Mouse (Mus musculus) MEL (cell line): ENCODE results near the gene Myod1.

Experiments used
- CTCF ChIP-seq, 3 experiments: IDR thresholded peaks in 2 of 3; conservative IDR thresholded peaks in 1 of 3; 2 replicates each; pipeline ENCODE4 v1.5.1; 2011 to 2012; ENCODE audit warnings: low read length in 3 of 3, low read depth in 2 of 3, mild to moderate bottlenecking in 2 of 3, improper control_type of control experiment in 1 of 3, inconsistent platforms in 1 of 3, mixed read lengths in 1 of 3, moderate library complexity in 1 of 3; ENCODE audit not compliant: control insufficient read depth in 1 of 3, insufficient read depth in 1 of 3, poor library complexity in 1 of 3, severe bottlenecking in 1 of 3
- POLR2A ChIP-seq, 2 experiments: IDR thresholded peaks; 2 replicates each; pipeline ENCODE4 v1.6.1; 2011 to 2012; ENCODE audit warnings: low read length in 2 of 2, mild to moderate bottlenecking in 2 of 2, control low read depth in 1 of 2, improper control_type of control experiment in 1 of 2, low read depth in 1 of 2, moderate library complexity in 1 of 2; ENCODE audit not compliant: control insufficient read depth in 1 of 2, insufficient read depth in 1 of 2, poor library complexity in 1 of 2

DNA sequence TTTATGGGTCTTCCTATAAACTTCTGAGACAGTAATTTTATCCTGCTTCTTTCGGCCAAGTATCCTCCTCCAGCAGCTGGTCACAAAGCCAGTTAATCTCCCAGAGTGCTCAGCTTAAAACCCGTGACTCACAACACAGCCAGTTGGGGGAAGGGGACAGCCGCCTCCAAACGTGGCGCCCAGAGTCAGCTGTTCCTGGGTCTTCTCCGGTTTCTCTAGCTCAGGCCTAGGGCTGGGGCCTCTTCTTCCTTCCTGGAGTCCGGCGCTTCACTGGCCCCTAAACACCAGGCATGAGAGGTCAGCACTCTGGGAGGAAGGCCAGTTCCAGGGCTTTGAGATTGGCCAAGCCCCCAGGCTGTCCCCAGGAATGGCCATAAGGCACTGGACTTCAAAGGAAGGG, 23.1 kb upstream of the Myod1 start:
- no peak for TF ChIP-seq POLR2A (IDR thresholded peaks at IDR 0.05; ENCODE audit: control insufficient read depth in 1 of 2, insufficient read depth in 1 of 2, low read depth in 1 of 2, low read length in 2 of 2, poor library complexity in 1 of 2)
- TF ChIP-seq CTCF (IDR thresholded peaks at IDR 0.05 in 2 of 3, conservative IDR thresholded peaks at IDR 0.05 in 1 of 3; ENCODE audit: control insufficient read depth in 1 of 3, insufficient read depth in 1 of 3, low read depth in 2 of 3, low read length in 3 of 3, poor library complexity in 1 of 3, severe bottlenecking in 1 of 3) = no peak
